Mouse (Mus musculus): ENCODE data around the gene Tmem237. TPM values are rescaled to one million over a fixed set of nuclear protein-coding genes. Genes with fewer than 3 reads are reported as not detected.

The Tmem237 gene
- polyA plus RNA-seq, 1 experiment from 2014 or later, result 20.3 TPM

DNA sequence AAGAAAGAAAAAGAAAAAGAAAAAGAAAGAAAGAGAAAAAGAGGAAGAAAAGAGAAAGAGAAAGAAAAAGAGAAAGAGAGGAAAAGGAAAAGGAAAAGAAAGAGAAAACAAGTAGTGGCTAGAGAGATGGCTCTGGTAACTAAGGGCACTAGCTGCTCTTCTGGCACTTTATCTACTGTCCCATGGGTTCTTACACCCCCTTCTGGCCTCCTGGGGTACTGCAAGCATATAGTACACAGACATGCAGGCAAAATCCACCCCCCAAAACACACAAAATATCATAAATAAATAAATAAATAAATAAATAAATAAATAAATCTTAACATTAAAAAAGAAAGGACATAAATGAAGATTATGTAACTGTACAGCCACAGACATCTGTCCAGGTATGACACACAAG is 22.6 kb upstream of the Tmem237 start:
- Histone ChIP-seq H3K4me2 (no peak overlapping the region), H3K9ac (ENCODE audit: low read depth, low read length) (no peak overlapping the region), H3K27ac (ENCODE audit: low read depth, low read length) (no peak overlapping the region), H3K4me3 (ENCODE audit: low read depth, low read length) (no peak overlapping the region), H3K36me3 (ENCODE audit: control insufficient read depth, insufficient read depth, low read length) (no peaks in the 10 kb centered on the region), H3K9me3 (replicated peaks; ENCODE audit: control insufficient read depth, low read length) (no peaks in the 10 kb centered on the region), H3K4me1 (ENCODE audit: control insufficient read depth, insufficient read depth, low read length) (no peaks in the 10 kb centered on the region), H3K27me3 (ENCODE audit: control insufficient read depth, insufficient read depth, low read length) (no peaks in the 10 kb centered on the region)
- no peak for ATAC-seq (replicated peaks; ENCODE audit: insufficient number of reproducible peaks, low FRiP score, low TSS enrichment)

DNA sequence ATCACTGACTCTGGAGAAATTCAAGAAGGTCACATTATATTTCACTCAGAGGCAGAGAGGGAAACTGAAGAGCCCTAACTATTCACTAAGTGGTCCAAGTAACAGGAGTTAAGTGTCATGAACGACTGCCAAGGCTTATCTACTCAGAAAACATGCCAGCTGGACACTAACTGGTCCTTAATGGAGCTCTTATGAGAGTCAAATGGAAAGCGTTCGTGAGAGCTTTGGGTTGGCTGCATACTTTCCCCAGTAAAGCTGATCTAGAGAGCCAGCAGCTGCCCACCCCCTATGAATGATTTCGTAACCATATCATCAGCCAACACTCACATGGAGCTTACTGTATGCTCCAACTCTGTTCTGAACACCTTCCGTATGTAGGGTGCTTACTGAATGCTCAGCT is 14.2 kb upstream of the Tmem237 start:
- Histone ChIP-seq H3K9ac (ENCODE audit: low read depth, low read length) (no peak overlapping the region), H3K4me1 (ENCODE audit: control insufficient read depth, insufficient read depth, low read length) (no peaks in the 10 kb centered on the region), H3K27ac (ENCODE audit: low read depth, low read length) (no peak overlapping the region), H3K27me3 (ENCODE audit: control insufficient read depth, insufficient read depth, low read length) (no peaks in the 10 kb centered on the region), H3K36me3 (ENCODE audit: control insufficient read depth, insufficient read depth, low read length) (no peaks in the 10 kb centered on the region), H3K4me2 (no peak overlapping the region), H3K9me3 (replicated peaks; ENCODE audit: control insufficient read depth, low read length) (no peaks in the 10 kb centered on the region), H3K4me3 (ENCODE audit: low read depth, low read length) (no peak overlapping the region)
- whole genome bisulfite sequencing (ENCODE audit: insufficient replicate concordance), result 51% methylated on average over 5 of the region's 5 CpGs
- ATAC-seq (replicated peaks; ENCODE audit: insufficient number of reproducible peaks, low FRiP score, low TSS enrichment), result no peak

DNA sequence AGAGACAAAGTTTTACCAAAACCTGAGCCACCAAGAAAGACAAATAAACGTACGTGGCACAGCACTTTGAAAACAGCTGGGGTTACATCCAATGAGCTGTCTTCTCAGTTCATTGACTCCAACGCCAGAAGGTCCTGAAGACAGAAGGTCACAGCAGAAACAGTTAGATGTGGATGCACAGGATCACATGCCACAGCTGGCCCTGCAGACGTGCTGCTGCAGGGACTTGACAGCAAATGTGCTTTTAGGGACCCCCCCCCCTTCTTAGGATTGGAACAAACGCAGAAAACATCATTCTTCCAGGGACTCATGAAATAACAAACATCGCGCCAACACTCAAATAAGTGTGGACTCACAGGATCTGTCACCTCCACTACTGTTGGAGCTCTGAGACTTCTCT is 8.7 kb upstream of the Tmem237 start:
- no peaks in the 10 kb centered on the region for H3K36me3 ChIP-seq (ENCODE audit: control insufficient read depth, insufficient read depth, low read length)
- no peak overlapping the region for H3K9ac ChIP-seq (ENCODE audit: low read depth, low read length)
- ATAC-seq (replicated peaks; ENCODE audit: insufficient number of reproducible peaks, low FRiP score, low TSS enrichment), result no peak

GRCm38 (mm10) chr1:59125558-59125957 is 5.3 kb upstream of the Tmem237 start:
- 0 out of 2 replicates have a peak, but pooled peaks cover under 1% of the 10 kb centered on the region for H3K4me1 ChIP-seq (ENCODE audit: control insufficient read depth, insufficient read depth, low read length)
- ATAC-seq (replicated peaks; ENCODE audit: insufficient number of reproducible peaks, low FRiP score, low TSS enrichment), result no peak

More for the DNA sequence above, 8.7 kb upstream of the Tmem237 start:
- Histone ChIP-seq H3K4me3 (ENCODE audit: low read depth, low read length) (no peak overlapping the region), H3K4me1 (ENCODE audit: control insufficient read depth, insufficient read depth, low read length) (no peaks in the 10 kb centered on the region), H3K4me2 (no peak overlapping the region), H3K9me3 (replicated peaks; ENCODE audit: control insufficient read depth, low read length) (no peaks in the 10 kb centered on the region), H3K27ac (ENCODE audit: low read depth, low read length) (no peak overlapping the region), H3K27me3 (ENCODE audit: control insufficient read depth, insufficient read depth, low read length) (no peaks in the 10 kb centered on the region)
- 62% methylated on average over 7 of the region's 7 CpGs for WGBS (ENCODE audit: insufficient replicate concordance)

DNA sequence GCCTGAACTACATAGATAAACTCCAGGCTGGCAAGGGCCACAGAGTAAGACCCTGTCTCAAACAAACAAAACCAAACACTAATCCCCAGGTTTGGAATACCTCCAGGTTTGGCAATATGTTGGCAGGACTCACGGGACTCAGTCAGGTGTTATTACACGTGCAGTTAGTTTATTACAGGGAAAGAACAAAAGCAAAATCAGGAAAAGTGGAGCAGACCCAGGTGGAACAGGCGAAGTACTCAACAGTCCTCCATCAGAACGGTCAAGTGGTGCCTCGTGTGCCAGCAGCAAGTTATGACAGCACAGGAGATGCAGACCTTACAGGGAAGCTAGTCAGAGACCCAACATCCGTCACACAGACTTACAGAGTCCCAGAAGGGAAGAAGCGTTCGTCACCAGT is 9.7 kb downstream of the Tmem237 start:
- H3K27ac ChIP-seq (ENCODE audit: low read depth, low read length), result no peak overlapping the region
- no peak for ATAC-seq (replicated peaks; ENCODE audit: insufficient number of reproducible peaks, low FRiP score, low TSS enrichment)
- no peak overlapping the region for H3K4me2 ChIP-seq
- H3K9me3 ChIP-seq (replicated peaks; ENCODE audit: control insufficient read depth, low read length), result no peaks in the 10 kb centered on the region
- no peak overlapping the region for H3K4me3 ChIP-seq (ENCODE audit: low read depth, low read length)
- H3K27me3 ChIP-seq (ENCODE audit: control insufficient read depth, insufficient read depth, low read length), result no peaks in the 10 kb centered on the region
- H3K36me3 ChIP-seq (ENCODE audit: control insufficient read depth, insufficient read depth, low read length), result peaks cover under 1% of the 10 kb centered on the region
- no peak overlapping the region for H3K9ac ChIP-seq (ENCODE audit: low read depth, low read length)
- WGBS (ENCODE audit: insufficient replicate concordance), result 70% methylated on average over 8 of the region's 8 CpGs
- no peaks in the 10 kb centered on the region for H3K4me1 ChIP-seq (ENCODE audit: control insufficient read depth, insufficient read depth, low read length)

More at GRCm38 (mm10) chr1:59125558-59125957, 5.3 kb upstream of the Tmem237 start:
- Histone ChIP-seq H3K4me3 (ENCODE audit: low read depth, low read length) (no peak overlapping the region), H3K36me3 (ENCODE audit: control insufficient read depth, insufficient read depth, low read length) (no peaks in the 10 kb centered on the region), H3K4me2 (no peak overlapping the region), H3K9ac (ENCODE audit: low read depth, low read length) (no peak overlapping the region), H3K27ac (ENCODE audit: low read depth, low read length) (no peak overlapping the region), H3K9me3 (replicated peaks; ENCODE audit: control insufficient read depth, low read length) (no peaks in the 10 kb centered on the region), H3K27me3 (ENCODE audit: control insufficient read depth, insufficient read depth, low read length) (no peaks in the 10 kb centered on the region)
- 70% methylated on average over 5 of the region's 5 CpGs for WGBS (ENCODE audit: insufficient replicate concordance)

GRCm38 (mm10) chr1:59102071-59102470 is 18.1 kb downstream of the Tmem237 start:
- no peak for ATAC-seq (replicated peaks; ENCODE audit: insufficient number of reproducible peaks, low FRiP score, low TSS enrichment)
- no peaks in the 10 kb centered on the region for H3K4me1 ChIP-seq (ENCODE audit: control insufficient read depth, insufficient read depth, low read length)
- 89% methylated on average over 6 of the region's 6 CpGs for WGBS (ENCODE audit: insufficient replicate concordance)

DNA sequence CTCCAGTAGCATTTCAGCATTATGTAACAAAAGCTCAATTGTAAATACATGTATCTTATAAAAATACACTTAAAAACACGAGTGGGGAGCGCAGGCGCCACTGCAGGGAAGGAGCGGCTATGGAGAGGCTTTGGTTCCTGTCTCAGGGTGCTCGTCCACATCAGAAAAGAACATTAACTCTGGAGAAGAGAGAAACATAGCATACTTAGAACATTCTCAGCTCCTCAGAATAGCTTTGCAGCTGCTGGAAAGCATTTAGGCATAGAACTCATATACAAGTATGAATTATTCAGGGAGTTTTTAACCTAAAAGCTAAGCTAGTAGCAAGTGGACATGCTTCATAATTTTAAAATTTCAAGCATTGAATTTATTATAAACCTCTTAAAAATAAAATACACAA is 19.2 kb downstream of the Tmem237 start:
- no peak for ATAC-seq (replicated peaks; ENCODE audit: insufficient number of reproducible peaks, low FRiP score, low TSS enrichment)
- WGBS (ENCODE audit: insufficient replicate concordance), result 86% methylated on average over 5 of the region's 5 CpGs
- Histone ChIP-seq H3K4me3 (ENCODE audit: low read depth, low read length) (no peak overlapping the region), H3K36me3 (ENCODE audit: control insufficient read depth, insufficient read depth, low read length) (0 out of 2 replicates have a peak, but pooled peaks cover 4% of the 10 kb centered on the region), H3K9me3 (replicated peaks; ENCODE audit: control insufficient read depth, low read length) (no peaks in the 10 kb centered on the region), H3K4me2 (no peak overlapping the region), H3K27ac (ENCODE audit: low read depth, low read length) (no peak overlapping the region), H3K27me3 (ENCODE audit: control insufficient read depth, insufficient read depth, low read length) (no peaks in the 10 kb centered on the region), H3K4me1 (ENCODE audit: control insufficient read depth, insufficient read depth, low read length) (no peaks in the 10 kb centered on the region), H3K9ac (ENCODE audit: low read depth, low read length) (no peak overlapping the region)

More at GRCm38 (mm10) chr1:59102071-59102470, 18.1 kb downstream of the Tmem237 start:
- Histone ChIP-seq H3K36me3 (ENCODE audit: control insufficient read depth, insufficient read depth, low read length) (0 out of 2 replicates have a peak, but pooled peaks cover 4% of the 10 kb centered on the region), H3K27me3 (ENCODE audit: control insufficient read depth, insufficient read depth, low read length) (no peaks in the 10 kb centered on the region), H3K27ac (ENCODE audit: low read depth, low read length) (no peak overlapping the region), H3K9ac (ENCODE audit: low read depth, low read length) (no peak overlapping the region), H3K9me3 (replicated peaks; ENCODE audit: control insufficient read depth, low read length) (no peaks in the 10 kb centered on the region), H3K4me3 (ENCODE audit: low read depth, low read length) (no peak overlapping the region), H3K4me2 (no peak overlapping the region)

DNA sequence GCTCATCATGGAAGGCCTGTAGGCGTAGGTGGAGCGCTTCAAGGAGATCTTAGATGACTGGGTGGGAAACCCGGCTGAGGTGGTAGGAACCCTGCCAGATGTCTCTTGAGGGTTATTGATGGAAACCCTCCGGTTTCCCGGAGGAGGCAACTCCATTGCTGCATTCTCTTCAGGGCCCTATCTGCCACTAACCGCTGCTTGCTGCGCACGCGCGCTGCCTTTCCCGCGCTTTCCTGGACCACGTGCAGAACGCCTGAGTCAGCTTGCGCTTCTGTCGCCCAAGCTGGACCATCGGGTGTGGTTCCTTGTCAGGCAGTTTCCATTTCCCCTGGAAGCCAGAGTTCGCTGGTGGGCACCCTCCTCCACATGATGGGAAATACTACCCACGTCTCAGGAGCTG is 25.5 kb downstream of the Tmem237 start, which contains the start of gene C2cd6:
C2cd6 (minus strand) TSS at position 196 of the 400 bp plus-strand sequence.
- H3K27ac ChIP-seq (ENCODE audit: low read depth, low read length), result no peak within 1 kb of the TSS
- no peaks in the 10 kb centered on the region for H3K27me3 ChIP-seq (ENCODE audit: control insufficient read depth, insufficient read depth, low read length)
- 87% methylated on average over 19 of the region's 19 CpGs for WGBS (ENCODE audit: insufficient replicate concordance)
- no peaks in the 10 kb centered on the region for H3K9me3 ChIP-seq (replicated peaks; ENCODE audit: control insufficient read depth, low read length)
- H3K36me3 ChIP-seq (ENCODE audit: control insufficient read depth, insufficient read depth, low read length), result no peaks in the 10 kb centered on the region
- no peak within 1 kb of the TSS for H3K4me2 ChIP-seq
- no peak for ATAC-seq (replicated peaks; ENCODE audit: insufficient number of reproducible peaks, low FRiP score, low TSS enrichment)
- H3K9ac ChIP-seq (ENCODE audit: low read depth, low read length), result no peak within 1 kb of the TSS
- H3K4me3 ChIP-seq (ENCODE audit: low read depth, low read length), result no peak within 1 kb of the TSS
- no peaks in the 10 kb centered on the region for H3K4me1 ChIP-seq (ENCODE audit: control insufficient read depth, insufficient read depth, low read length)

GRCm38 (mm10) chr1:59070867-59071266 is 49.3 kb downstream of the Tmem237 start:
- H3K4me3 ChIP-seq (ENCODE audit: low read depth, low read length), result no peak overlapping the region
- no peak overlapping the region for H3K27ac ChIP-seq (ENCODE audit: low read depth, low read length)
- no peaks in the 10 kb centered on the region for H3K36me3 ChIP-seq (ENCODE audit: control insufficient read depth, insufficient read depth, low read length)
- ATAC-seq (replicated peaks; ENCODE audit: insufficient number of reproducible peaks, low FRiP score, low TSS enrichment), result no peak
- no peak overlapping the region for H3K9ac ChIP-seq (ENCODE audit: low read depth, low read length)
- no peaks in the 10 kb centered on the region for H3K4me1 ChIP-seq (ENCODE audit: control insufficient read depth, insufficient read depth, low read length)
- 32% methylated on average over 3 of the region's 3 CpGs for WGBS (ENCODE audit: insufficient replicate concordance)
- no peak overlapping the region for H3K4me2 ChIP-seq
- no peaks in the 10 kb centered on the region for H3K9me3 ChIP-seq (replicated peaks; ENCODE audit: control insufficient read depth, low read length)
- no peaks in the 10 kb centered on the region for H3K27me3 ChIP-seq (ENCODE audit: control insufficient read depth, insufficient read depth, low read length)

All from heart, embryonic 11.5 days (tissue).